Comparison of ENCODE assay signal across 8 mouse cellular contexts in the genomic region with DNA sequence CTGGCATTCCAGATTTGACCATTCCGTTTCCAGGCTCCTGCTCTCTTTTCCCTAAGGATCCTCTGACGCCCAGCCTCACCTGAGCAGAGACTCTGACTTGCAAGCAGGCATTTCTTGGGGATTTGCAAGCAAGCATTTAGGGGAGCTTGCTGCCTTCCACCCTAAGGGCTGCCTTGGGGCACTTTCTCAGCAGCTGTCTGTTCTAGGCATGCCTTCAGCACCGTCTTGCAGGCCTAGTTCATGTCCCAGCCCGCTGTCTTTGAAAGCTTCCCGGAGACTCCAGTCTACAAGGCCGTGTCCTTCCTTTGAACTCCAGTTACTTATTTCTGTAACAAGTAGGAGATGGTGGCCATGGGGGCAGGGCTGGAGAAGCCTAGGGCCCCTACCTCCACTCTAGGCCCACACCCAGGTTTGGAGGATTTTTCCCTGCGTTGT. TPM values are rescaled to one million over a fixed set of nuclear protein-coding genes. Genes with fewer than 3 reads are reported as not detected.
DNase-seq lines count a peak whose midpoint lies in the region.

No protein-coding gene starts in this region.

- H3K4me3 ChIP-seq in forebrain, embryonic 10.5 days: peak overlapping the region; percentile 74
- H3K4me3 ChIP-seq in midbrain, embryonic 10.5 days: peak overlapping the region; percentile 70

- DNase-seq in ovary, postnatal 36 days (ENCODE audit: low spot score): peak; percentile 36
- no peak for DNase-seq in ovary, postnatal 10 days (ENCODE audit: low spot score)
- peak; percentile 39 for DNase-seq in forebrain, embryonic 10.5 days (ENCODE audit: extremely low spot score, low spot score)
- peak; percentile 52 for DNase-seq in kidney, adult 9 months
- DNase-seq in midbrain, embryonic 10.5 days (ENCODE audit: low spot score): no peak
- DNase-seq in frontal cortex, postnatal 25 days (ENCODE audit: low spot score in 2 of 2): no peak
- DNase-seq in natural killer cell, adult 2 months (ENCODE audit: low spot score in 2 of 2): no peak
- no peak for DNase-seq in gastrocnemius, postnatal 25 days

- no peaks in the 10 kb centered on the region for H3K9me3 ChIP-seq in forebrain, embryonic 10.5 days
- H3K9me3 ChIP-seq in midbrain, embryonic 10.5 days (replicated peaks): no peaks in the 10 kb centered on the region

- H3K4me1 ChIP-seq in forebrain, embryonic 10.5 days: peaks cover 47% of the 10 kb centered on the region
- peaks cover 39% of the 10 kb centered on the region for H3K4me1 ChIP-seq in midbrain, embryonic 10.5 days

- 37% methylated on average over 7 of the region's 7 CpGs for WGBS in forebrain, embryonic 10.5 days
- WGBS in midbrain, embryonic 10.5 days: 38% methylated on average over 7 of the region's 7 CpGs

- H3K27ac ChIP-seq in forebrain, embryonic 10.5 days: peak overlapping the region; percentile 95
- peak overlapping the region; percentile 93 for H3K27ac ChIP-seq in midbrain, embryonic 10.5 days (replicated peaks)

- H3K36me3 ChIP-seq in forebrain, embryonic 10.5 days (replicated peaks): no peaks in the 10 kb centered on the region
- no peaks in the 10 kb centered on the region for H3K36me3 ChIP-seq in midbrain, embryonic 10.5 days

- peaks cover 17% of the 10 kb centered on the region for H3K27me3 ChIP-seq in forebrain, embryonic 10.5 days (ENCODE audit: poor library complexity, severe bottlenecking)
- peaks cover 32% of the 10 kb centered on the region for H3K27me3 ChIP-seq in midbrain, embryonic 10.5 days (ENCODE audit: low read depth, poor library complexity, severe bottlenecking)

RNA-seq across cellular contexts. Expression of a gene that starts 1.0 kb away (rescaled TPM):
- polyA plus RNA-seq in forebrain, embryonic 10.5 days (2016; fragmentation: Nextera tagmentation; extraction: Ambion mirVana): 25.6 and 26.0 TPM in 2 replicates
- polyA plus RNA-seq in midbrain, embryonic 10.5 days (2016; fragmentation: Nextera tagmentation; extraction: Ambion mirVana): 20.1 and 20.2 TPM in 2 replicates
- 1 to 10 TPM; 8.3 to 9.4 TPM for total RNA-seq in gastrocnemius, postnatal 25 days (2021)

Comparison
In these comparisons a context has a peak if more than half of its experiments do, and no peak if none do; other contexts are left out.
1. DNase-seq: peak in ovary, postnatal 36 days (single experiment), forebrain, embryonic 10.5 days (single experiment) and kidney, adult 9 months (single experiment); none in ovary, postnatal 10 days (single experiment), midbrain, embryonic 10.5 days (single experiment), frontal cortex, postnatal 25 days (0 of 2), natural killer cell, adult 2 months (0 of 2) and gastrocnemius, postnatal 25 days (single experiment).